Mouse (Mus musculus): ENCODE results near the gene Ces1e. TPM values are rescaled to one million over a fixed set of nuclear protein-coding genes. Genes with fewer than 3 reads are reported as not detected.

Ces1e gene
- polyA plus RNA-seq, 2 experiments from 2014 or later: not detected

- ATAC-seq: no peak
Observed at GRCm38 (mm10) chr8:93174554-93174953, 54.9 kb downstream of the Ces1e start.

GRCm38 (mm10) chr8:93171846-93172590 is 57.4 kb downstream of the Ces1e start:
- no peak for ATAC-seq

- no peak for ATAC-seq
Observed at GRCm38 (mm10) chr8:93163363-93163762, 66.1 kb downstream of the Ces1e start.

GRCm38 (mm10) chr8:93151401-93151800 is 78.0 kb downstream of the Ces1e start:
- ATAC-seq: no peak

Other genes with a start within 250 kb of the Ces1e start
- gene Ces1a, start 181.4 kb downstream of the Ces1e start, polyA plus RNA-seq (2017; shearing (Covaris generic)): not detected
- not detected for gene Ces1b, start 149.6 kb downstream of the Ces1e start, polyA plus RNA-seq (2017; shearing (Covaris generic))
- not detected for gene Ces1c, start 98.3 kb downstream of the Ces1e start, polyA plus RNA-seq (2017; shearing (Covaris generic))
- gene Ces1d, start 31.8 kb downstream of the Ces1e start, polyA plus RNA-seq (2017; shearing (Covaris generic)): not detected
- gene Ces1f, start 50.1 kb upstream of the Ces1e start, polyA plus RNA-seq (2017; shearing (Covaris generic)): not detected
- gene Ces1g, start 107.7 kb upstream of the Ces1e start, polyA plus RNA-seq (2017; shearing (Covaris generic)): not detected
- not detected for gene Ces1h, start 150.1 kb upstream of the Ces1e start, polyA plus RNA-seq (2017; shearing (Covaris generic))